Mouse (Mus musculus): ENCODE results near the gene Gm5728. TPM values are rescaled to one million over a fixed set of nuclear protein-coding genes. Genes with fewer than 3 reads are reported as not detected.
"Not testable (repeated sequence)": the region's sequence is repeated elsewhere in the genome, so short reads cannot be mapped to it uniquely, and the experiment has no call there.

The Gm5728 gene
- not detected for total RNA-seq (2021)
- long read RNA-seq, experiment 1 = 0 reads
- long read RNA-seq, experiment 2 = 0 reads

DNA sequence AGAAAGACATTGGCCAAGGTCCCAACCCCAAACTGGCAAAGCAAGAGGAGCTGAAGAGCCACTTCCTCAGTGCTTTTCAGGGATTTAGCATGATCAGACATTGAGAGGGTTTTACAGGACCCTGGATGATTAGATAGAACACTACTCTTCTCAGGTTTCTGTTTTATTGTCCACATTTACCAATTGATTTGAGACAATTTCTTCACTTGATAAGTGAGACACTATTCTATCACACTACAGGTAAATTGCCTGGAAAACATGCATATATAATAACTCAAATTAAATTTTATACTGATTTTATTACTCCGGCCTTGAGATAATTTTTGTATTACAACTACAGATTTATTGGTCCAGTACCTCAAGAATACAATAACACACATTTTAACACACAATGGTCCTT lies at the start of gene Gm5728:
Gm5728 (minus strand) TSS at position 101 of the 400 bp plus-strand sequence.
- DNase-seq (ENCODE audit: low spot score in 2 of 2) = not testable (repeated sequence)

DNA sequence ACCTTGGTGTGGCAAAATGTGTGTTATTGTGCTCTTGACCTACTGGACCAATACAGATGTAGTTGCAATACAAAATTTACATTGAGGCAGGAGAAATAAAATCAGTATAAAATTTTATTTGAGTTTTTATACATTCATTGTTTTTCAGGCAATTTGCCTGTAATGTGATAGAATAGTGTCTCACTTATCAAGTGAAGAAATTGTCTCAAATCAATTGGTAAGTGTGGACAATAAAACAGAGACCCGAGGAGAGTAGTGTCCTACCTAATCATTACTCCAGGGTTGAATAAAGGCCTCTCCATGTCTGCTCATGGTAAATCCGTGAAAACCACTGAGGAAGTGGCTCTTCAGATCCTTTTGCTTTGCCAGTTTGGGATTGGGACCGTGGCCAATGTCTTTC lies 42.4 kb upstream of the Gm5728 start, which contains the start of gene Vmn1r100:
Vmn1r100 (plus strand) TSS at position 301 of the 400 bp plus-strand sequence.
- DNase-seq (ENCODE audit: low spot score in 2 of 2) = not testable (repeated sequence)

DNA sequence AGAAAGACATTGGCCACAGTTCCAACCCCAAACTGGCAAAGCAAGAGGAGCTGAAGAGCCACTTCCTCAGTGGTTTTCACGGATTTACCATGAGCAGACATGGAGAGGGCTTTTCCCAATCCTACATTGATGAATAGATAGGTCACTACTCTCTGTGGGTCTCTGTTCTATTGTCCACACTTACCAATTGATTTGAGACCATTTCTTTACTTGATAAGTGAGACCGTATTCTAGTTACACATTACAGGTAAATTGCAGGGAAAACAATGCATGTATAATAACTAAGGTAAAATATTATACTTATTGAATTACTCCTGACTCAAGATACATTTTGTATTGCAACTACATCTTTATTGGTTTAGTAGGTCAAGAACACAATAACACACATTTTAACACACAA lies 41.2 kb downstream of the Gm5728 start, which contains the start of gene Gm4133:
Gm4133 (minus strand) TSS at position 101 of the 400 bp plus-strand sequence.
- DNase-seq (ENCODE audit: low spot score in 2 of 2) = not testable (repeated sequence)

Other genes starting within 250 kb of the Gm5728 start
- gene Vmn1r93, start 236.3 kb downstream of the Gm5728 start, total RNA-seq (2021) = not detected
- gene Vmn1r94, start 207.0 kb downstream of the Gm5728 start, total RNA-seq (2021) = not detected
- not detected for gene Vmn1r95, start 181.7 kb downstream of the Gm5728 start, total RNA-seq (2021)
- gene Gm6164, start 169.8 kb downstream of the Gm5728 start, total RNA-seq (2021) = not detected
- gene Gm4498, start 141.6 kb downstream of the Gm5728 start, total RNA-seq (2021) = not detected
- gene Gm5890, start 112.6 kb downstream of the Gm5728 start, total RNA-seq (2021) = not detected
- not detected for gene Gm4133, start 41.3 kb downstream of the Gm5728 start, total RNA-seq (2021)
- gene Vmn1r100, start 42.5 kb upstream of the Gm5728 start, total RNA-seq (2021) = not detected
- gene Vmn1r101, start 67.2 kb upstream of the Gm5728 start, total RNA-seq (2021) = not detected
- gene Gm10670, start 99.5 kb upstream of the Gm5728 start, total RNA-seq (2021) = not detected
- not detected for gene Vmn1r103, start 135.1 kb upstream of the Gm5728 start, total RNA-seq (2021)
- not detected for gene Vmn1r104, start 158.4 kb upstream of the Gm5728 start, total RNA-seq (2021)
- gene Gm5726, start 170.3 kb upstream of the Gm5728 start, total RNA-seq (2021) = not detected
- not detected for gene Gm4141, start 200.8 kb upstream of the Gm5728 start, total RNA-seq (2021)
- gene Gm4513, start 223.6 kb upstream of the Gm5728 start, total RNA-seq (2021) = not detected

All from layer of hippocampus, postnatal 14 days (tissue).